Mouse (Mus musculus) megakaryocyte, embryonic 14.5 days (primary cell): Measurements from ENCODE around the gene Sult2b1.

ENCODE experiments used
- FLI1 ChIP-seq: IDR thresholded peaks from 2 replicates; pipeline ENCODE4 v1.6.1; 2012; ENCODE audit warnings: low read length, inconsistent platforms, mixed read lengths
- GATA1 ChIP-seq: IDR thresholded peaks from 3 replicates; pipeline ENCODE4 v1.6.1; 2012; ENCODE audit warnings: mixed read lengths, low read length, inconsistent platforms, borderline replicate concordance

- TF ChIP-seq GATA1 (no peak), FLI1 (no peak)
Measured at GRCm38 (mm10) chr7:45800001-45800400, 15.5 kb upstream of the Sult2b1 start.
